Mouse (Mus musculus): Measurements from ENCODE around the gene Pola2. TPM values are rescaled to one million over a fixed set of nuclear protein-coding genes. Genes with fewer than 3 reads are reported as not detected.

Pola2 gene
- polyA plus RNA-seq, 2 experiments = 60.9 to 63.0 TPM

- no peak for TF ChIP-seq EP300 (IDR thresholded peaks at IDR 0.05; ENCODE audit: low read depth)
- TF ChIP-seq CTCF (IDR thresholded peaks at IDR 0.05; ENCODE audit: low read depth) = no peak
- Histone ChIP-seq H3K9ac (replicated peaks) (no peak overlapping the region), H3K9me3 (ENCODE audit: control insufficient read depth, low read length) (no peaks in the 10 kb centered on the region), H3K4me1 (replicated peaks; ENCODE audit: control insufficient read depth in 2 of 2, insufficient read depth in 2 of 2, low read length in 1 of 2) (peaks cover 0 to 13% of the 10 kb centered on the region in 2 experiments; a peak in 1 of 4 replicates), H3K4me3 (ENCODE audit: insufficient read depth in 1 of 2, low read depth in 2 of 2, low read length in 2 of 2) (no peak overlapping the region), H3K27ac (no peak overlapping the region), H3K27me3 (ENCODE audit: control insufficient read depth, insufficient read depth, low read length) (no peaks in the 10 kb centered on the region), H3K4me2 (ENCODE audit: low read depth) (no peak overlapping the region), H3K36me3 (replicated peaks; ENCODE audit: control insufficient read depth, insufficient read depth, low read depth) (peaks cover 59% of the 10 kb centered on the region)
- ATAC-seq (ENCODE audit: insufficient read depth) (no peak), DNase-seq (ENCODE audit: low read depth in 3 of 3, low spot score in 3 of 3) (no peak)
- WGBS (ENCODE audit: insufficient replicate concordance) = 79% methylated on average over 8 of the region's 8 CpGs
Measured at GRCm38 (mm10) chr19:5945891-5946290, 18.1 kb downstream of the Pola2 start.

GRCm38 (mm10) chr19:5945027-5945426 lies 19.0 kb downstream of the Pola2 start:
- no peak overlapping the region for H3K27ac ChIP-seq
- H3K4me2 ChIP-seq (ENCODE audit: low read depth) = no peak overlapping the region
- 60% methylated on average over 7 of the region's 7 CpGs for WGBS (ENCODE audit: insufficient replicate concordance)
- no peaks in the 10 kb centered on the region for H3K9me3 ChIP-seq (ENCODE audit: control insufficient read depth, low read length)
- ATAC-seq (ENCODE audit: insufficient read depth) = peak; percentile 33; the same call in 1 of the 2 replicates
- H3K9ac ChIP-seq (replicated peaks) = no peak overlapping the region
- no peak overlapping the region for H3K4me3 ChIP-seq (ENCODE audit: insufficient read depth in 1 of 2, low read depth in 2 of 2, low read length in 2 of 2)
- peaks cover 52% of the 10 kb centered on the region for H3K36me3 ChIP-seq (replicated peaks; ENCODE audit: control insufficient read depth, insufficient read depth, low read depth)
- peaks cover 0 to 13% of the 10 kb centered on the region in 2 experiments; a peak in 1 of 4 replicates for H3K4me1 ChIP-seq (replicated peaks; ENCODE audit: control insufficient read depth in 2 of 2, insufficient read depth in 2 of 2, low read length in 1 of 2)
- no peak for DNase-seq (ENCODE audit: low read depth in 3 of 3, low spot score in 3 of 3)
- TF ChIP-seq CTCF (IDR thresholded peaks at IDR 0.05; ENCODE audit: low read depth) (no peak), EP300 (IDR thresholded peaks at IDR 0.05; ENCODE audit: low read depth) (no peak)
- H3K27me3 ChIP-seq (ENCODE audit: control insufficient read depth, insufficient read depth, low read length) = no peaks in the 10 kb centered on the region

- TF ChIP-seq EP300 (IDR thresholded peaks at IDR 0.05; ENCODE audit: low read depth) (no peak), CTCF (IDR thresholded peaks at IDR 0.05; ENCODE audit: low read depth) (no peak)
- DNase-seq (ENCODE audit: low read depth in 3 of 3, low spot score in 3 of 3) = no peak
- no peak for ATAC-seq (ENCODE audit: insufficient read depth)
- Histone ChIP-seq H3K4me3 (ENCODE audit: insufficient read depth in 1 of 2, low read depth in 2 of 2, low read length in 2 of 2) (no peak overlapping the region), H3K9me3 (ENCODE audit: control insufficient read depth, low read length) (no peaks in the 10 kb centered on the region), H3K4me2 (ENCODE audit: low read depth) (no peak overlapping the region), H3K4me1 (replicated peaks; ENCODE audit: control insufficient read depth in 2 of 2, insufficient read depth in 2 of 2, low read length in 1 of 2) (peaks cover 0 to 13% of the 10 kb centered on the region in 2 experiments; a peak in 1 of 4 replicates), H3K27ac (no peak overlapping the region), H3K27me3 (ENCODE audit: control insufficient read depth, insufficient read depth, low read length) (no peaks in the 10 kb centered on the region), H3K9ac (replicated peaks) (no peak overlapping the region), H3K36me3 (replicated peaks; ENCODE audit: control insufficient read depth, insufficient read depth, low read depth) (peaks cover 51% of the 10 kb centered on the region)
- 77% methylated on average over 8 of the region's 8 CpGs for WGBS (ENCODE audit: insufficient replicate concordance)
Measured at GRCm38 (mm10) chr19:5944145-5944544, 19.9 kb downstream of the Pola2 start.

- no peaks in the 10 kb centered on the region for H3K9me3 ChIP-seq (ENCODE audit: control insufficient read depth, low read length)
- TF ChIP-seq EP300 (IDR thresholded peaks at IDR 0.05; ENCODE audit: low read depth) (no peak), CTCF (IDR thresholded peaks at IDR 0.05; ENCODE audit: low read depth) (no peak)
- H3K27ac ChIP-seq = no peak overlapping the region
- DNase-seq (ENCODE audit: low read depth in 3 of 3, low spot score in 3 of 3) (no peak), ATAC-seq (ENCODE audit: insufficient read depth) (no peak)
- H3K36me3 ChIP-seq (replicated peaks; ENCODE audit: control insufficient read depth, insufficient read depth, low read depth) = peaks cover 44% of the 10 kb centered on the region
- no peak overlapping the region for H3K4me2 ChIP-seq (ENCODE audit: low read depth)
- H3K4me3 ChIP-seq (ENCODE audit: insufficient read depth in 1 of 2, low read depth in 2 of 2, low read length in 2 of 2) = no peak overlapping the region
- no peaks in the 10 kb centered on the region for H3K27me3 ChIP-seq (ENCODE audit: control insufficient read depth, insufficient read depth, low read length)
- H3K4me1 ChIP-seq (replicated peaks; ENCODE audit: control insufficient read depth in 2 of 2, insufficient read depth in 2 of 2, low read length in 1 of 2) = peaks cover 3 to 17% of the 10 kb centered on the region in 2 experiments
- WGBS (ENCODE audit: insufficient replicate concordance) = 86% methylated on average over 15 of the region's 15 CpGs
- no peak overlapping the region for H3K9ac ChIP-seq (replicated peaks)
Measured at GRCm38 (mm10) chr19:5943404-5943803, 20.6 kb downstream of the Pola2 start.

- Histone ChIP-seq H3K4me3 (ENCODE audit: insufficient read depth in 1 of 2, low read depth in 2 of 2, low read length in 2 of 2) (no peak overlapping the region), H3K36me3 (replicated peaks; ENCODE audit: control insufficient read depth, insufficient read depth, low read depth) (peaks cover 35% of the 10 kb centered on the region), H3K9ac (replicated peaks) (no peak overlapping the region), H3K4me2 (ENCODE audit: low read depth) (no peak overlapping the region), H3K9me3 (ENCODE audit: control insufficient read depth, low read length) (no peaks in the 10 kb centered on the region), H3K27me3 (ENCODE audit: control insufficient read depth, insufficient read depth, low read length) (no peaks in the 10 kb centered on the region), H3K27ac (no peak overlapping the region), H3K4me1 (replicated peaks; ENCODE audit: control insufficient read depth in 2 of 2, insufficient read depth in 2 of 2, low read length in 1 of 2) (peaks cover 9 to 25% of the 10 kb centered on the region in 2 experiments)
- 87% methylated on average over 7 of the region's 7 CpGs for WGBS (ENCODE audit: insufficient replicate concordance)
- ATAC-seq (ENCODE audit: insufficient read depth) (no peak), DNase-seq (ENCODE audit: low read depth in 3 of 3, low spot score in 3 of 3) (no peak)
- TF ChIP-seq EP300 (IDR thresholded peaks at IDR 0.05; ENCODE audit: low read depth) (no peak), CTCF (IDR thresholded peaks at IDR 0.05; ENCODE audit: low read depth) (no peak)
Measured at GRCm38 (mm10) chr19:5942581-5942980, 21.4 kb downstream of the Pola2 start.

Measured in liver, embryonic 14.5 days (tissue).